Mouse (Mus musculus): ENCODE data around the gene Gm13889.

DNA sequence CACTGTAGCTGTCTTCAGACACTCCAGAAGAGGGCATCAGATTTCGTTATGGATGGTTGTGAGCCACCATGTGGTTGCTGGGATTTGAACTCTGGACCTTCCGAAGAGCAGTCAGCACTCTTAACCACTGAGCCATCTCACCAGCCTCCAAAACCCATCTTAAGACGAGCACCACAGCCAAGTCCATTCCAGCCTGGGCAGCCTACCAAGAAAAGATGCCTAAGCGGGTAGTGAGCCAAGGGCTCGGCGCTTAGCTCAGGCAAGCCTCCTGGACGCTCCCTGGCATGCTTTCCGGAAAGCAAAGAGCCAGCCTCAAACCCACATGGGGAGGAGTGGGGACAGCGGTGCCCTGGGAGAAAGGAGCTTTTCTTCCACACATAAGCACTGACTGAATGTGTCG is 45.1 kb downstream of the Gm13889 start:
- TF ChIP-seq CTCF (IDR thresholded peaks at IDR 0.05; ENCODE audit: low read depth) (no peak), EP300 (IDR thresholded peaks at IDR 0.05; ENCODE audit: low read depth) (no peak)

Measured in liver, postnatal 0 days (tissue).